Mouse (Mus musculus) cerebral cortex, adult 2 months (tissue): ENCODE data around the gene Hes5.

Source experiments
- WGBS: fragments of 180-500 bp; shearing (Covaris S2); methylation state at CpG from one replicate; pipeline ENCODE4 v1.1.7; 2018; 5-methylcytosine and 5-hydroxymethylcytosine counted together

Hes5 gene

GRCm38 (mm10) chr4:154942632-154943322 lies 17.9 kb upstream of the Hes5 start:
- 82% methylated on average over 10 of the region's 10 CpGs for WGBS

- WGBS: 96% methylated on average over 6 of the region's 6 CpGs
Measured at GRCm38 (mm10) chr4:154943323-154944039, 17.2 kb upstream of the Hes5 start.

GRCm38 (mm10) chr4:154944121-154944590 lies 16.6 kb upstream of the Hes5 start:
- WGBS: 49% methylated on average over 2 of the region's 2 CpGs

GRCm38 (mm10) chr4:154946319-154946718 lies 14.4 kb upstream of the Hes5 start:
- WGBS: 9% methylated on average over 8 of the region's 8 CpGs

- 38% methylated on average over 14 of the region's 14 CpGs for WGBS
Measured at GRCm38 (mm10) chr4:154948066-154948939, 12.4 kb upstream of the Hes5 start.

- WGBS: 54% methylated on average over 6 of the region's 6 CpGs
Measured at GRCm38 (mm10) chr4:154948940-154949588, 11.7 kb upstream of the Hes5 start.

GRCm38 (mm10) chr4:154949589-154949982 lies 11.1 kb upstream of the Hes5 start:
- WGBS: 11% methylated on average over 16 of the region's 16 CpGs

GRCm38 (mm10) chr4:154952461-154953241 lies 8.1 kb upstream of the Hes5 start:
- WGBS: 7% methylated on average over 26 of the region's 26 CpGs

- WGBS: 67% methylated on average over 9 of the region's 9 CpGs
Measured at GRCm38 (mm10) chr4:154956604-154957003, 4.1 kb upstream of the Hes5 start.

GRCm38 (mm10) chr4:154957289-154957993 lies 3.3 kb upstream of the Hes5 start:
- 44% methylated on average over 13 of the region's 13 CpGs for WGBS

GRCm38 (mm10) chr4:154958171-154958570 lies 2.6 kb upstream of the Hes5 start:
- WGBS: 6% methylated on average over 15 of the region's 15 CpGs

GRCm38 (mm10) chr4:154958621-154959020 lies 2.1 kb upstream of the Hes5 start:
- 22% methylated on average over 8 of the region's 8 CpGs for WGBS

- WGBS: 26% methylated on average over 20 of the region's 20 CpGs
Measured at GRCm38 (mm10) chr4:154960021-154960689, 568 bp upstream of the Hes5 start.

- 2% methylated on average over 47 of the region's 47 CpGs for WGBS
Measured at GRCm38 (mm10) chr4:154961226-154961738, 559 bp downstream of the Hes5 start.

- 30% methylated on average over 13 of the region's 13 CpGs for WGBS
Measured at GRCm38 (mm10) chr4:154961911-154962310, 1.2 kb downstream of the Hes5 start.

GRCm38 (mm10) chr4:154962683-154963082 lies 2.0 kb downstream of the Hes5 start:
- 51% methylated on average over 7 of the region's 7 CpGs for WGBS

GRCm38 (mm10) chr4:154963190-154963836 lies 2.6 kb downstream of the Hes5 start:
- WGBS: 27% methylated on average over 11 of the region's 11 CpGs

- under 1% methylated on average over 64 of the region's 66 CpGs for WGBS
Measured at GRCm38 (mm10) chr4:154963901-154964580, 3.3 kb downstream of the Hes5 start, which contains the start of gene Pank4. Gene Pank4 (plus strand): TSS chr4:154964123.
